Comparison of ENCODE assay signal across 9 mouse cellular contexts in genomic region chr4:140929745-140930144, GRCm38 (mm10). TPM values are rescaled to one million over a fixed set of nuclear protein-coding genes. Genes with fewer than 3 reads are reported as not detected.
A peak's percentile ranks its signal among the peaks of the same experiment; 100 is the strongest.
DNase-seq lines count a peak whose midpoint lies in the region; ATAC-seq lines count a peak whose summit lies in the region.
"Had no signal": no experiment of that assay in that cellular context is flagged by ENCODE, and none has a peak within 500 bp of the region (broad histone marks: within the 10 kb centered on the region; RNA-seq: fewer than 3 reads in every experiment).

No protein-coding gene starts in this region.

- peak; percentile 48; the same call in 1 of the 2 replicates for ATAC-seq in intestine, embryonic 15.5 days
- no peak; the same call in 1 of the 2 replicates for ATAC-seq in intestine, embryonic 16.5 days

- 55% methylated on average over 8 of the region's 8 CpGs for WGBS in intestine, embryonic 15.5 days
- WGBS in intestine, embryonic 16.5 days = 61% methylated on average over 8 of the region's 8 CpGs

- H3K4me1 ChIP-seq in intestine, embryonic 15.5 days (replicated peaks) = peaks cover 10% of the 10 kb centered on the region; the same call in 1 of the 2 replicates
- H3K4me1 ChIP-seq in intestine, embryonic 16.5 days (ENCODE audit: control insufficient read depth, insufficient read depth, low read length) = 0 out of 2 replicates have a peak, but pooled peaks cover 4% of the 10 kb centered on the region

- DNase-seq in frontal cortex, postnatal 10 days (ENCODE audit: low spot score in 2 of 2) = peak; percentile 35 to 65
- DNase-seq in left cerebral cortex, adult 8-10 months (ENCODE audit: low spot score in 2 of 2) = peak; percentile 32 to 86
- DNase-seq in right cerebral cortex, postnatal 4 days = peak; percentile 25
- no peak for DNase-seq in thymus, postnatal 0 days (ENCODE audit: low spot score)
- no peak for DNase-seq in heart, adult 11 months
- DNase-seq: kidney, postnatal 36 days had no signal

- H3K4me2 ChIP-seq in intestine, embryonic 15.5 days (replicated peaks) = no peak overlapping the region
- no peak overlapping the region for H3K4me2 ChIP-seq in intestine, embryonic 16.5 days (ENCODE audit: low read depth, low read length)

- no peaks in the 10 kb centered on the region for H3K9me3 ChIP-seq in intestine, embryonic 15.5 days
- H3K9me3 ChIP-seq in intestine, embryonic 16.5 days (ENCODE audit: control insufficient read depth, low read length) = no peaks in the 10 kb centered on the region
- H3K9me3 ChIP-seq: G1E had no signal

- H3K4me3 ChIP-seq in intestine, embryonic 15.5 days (replicated peaks) = no peak overlapping the region
- H3K4me3 ChIP-seq in intestine, embryonic 16.5 days (ENCODE audit: low read length) = no peak overlapping the region

- no peak overlapping the region for H3K27ac ChIP-seq in intestine, embryonic 15.5 days
- H3K27ac ChIP-seq in intestine, embryonic 16.5 days (ENCODE audit: low read length) = no peak overlapping the region

- H3K27me3 ChIP-seq in intestine, embryonic 15.5 days (replicated peaks) = no peaks in the 10 kb centered on the region
- H3K27me3 ChIP-seq in intestine, embryonic 16.5 days (replicated peaks; ENCODE audit: control insufficient read depth, insufficient read depth, low read length) = no peaks in the 10 kb centered on the region

- no peaks in the 10 kb centered on the region for H3K36me3 ChIP-seq in intestine, embryonic 15.5 days
- H3K36me3 ChIP-seq in intestine, embryonic 16.5 days (ENCODE audit: control insufficient read depth, insufficient read depth, low read length) = no peaks in the 10 kb centered on the region
- H3K36me3 ChIP-seq: G1E had no signal

- H3K9ac ChIP-seq in intestine, embryonic 15.5 days = no peak overlapping the region
- H3K9ac ChIP-seq in intestine, embryonic 16.5 days (ENCODE audit: low read depth, low read length) = no peak overlapping the region

RNA-seq across cellular contexts. Expression of gene Padi2, which starts 23.6 kb away (rescaled TPM):
- 3.1 and 3.8 TPM in 2 replicates for polyA plus RNA-seq in intestine, embryonic 15.5 days (2015; fragmentation: Nextera tagmentation; extraction: Ambion mirVana)
- 3.0 and 3.5 TPM in 2 replicates for polyA plus RNA-seq in intestine, embryonic 16.5 days (2015; fragmentation: Nextera tagmentation; extraction: Ambion mirVana)
- 10 to 100 TPM; 18.8 to 23.9 (median 23.5) TPM for total RNA-seq in left cerebral cortex, adult 8-10 months (2022)
- polyA plus RNA-seq in thymus, postnatal 0 days (2015; fragmentation: Nextera tagmentation; extraction: Ambion mirVana) = 13.6 and 14.8 TPM in 2 replicates

RNA-seq across cellular contexts. Expression of gene Sdhb, which starts 31.3 kb away (rescaled TPM):
- 539 and 577 TPM in 2 replicates for polyA plus RNA-seq in intestine, embryonic 15.5 days (2015; fragmentation: Nextera tagmentation; extraction: Ambion mirVana)
- 671 and 689 TPM in 2 replicates for polyA plus RNA-seq in intestine, embryonic 16.5 days (2015; fragmentation: Nextera tagmentation; extraction: Ambion mirVana)
- 100 to 1,000 TPM; 186 to 203 (median 195) TPM for total RNA-seq in left cerebral cortex, adult 8-10 months (2022)
- polyA plus RNA-seq in thymus, postnatal 0 days (2015; fragmentation: Nextera tagmentation; extraction: Ambion mirVana) = 434 and 468 TPM in 2 replicates

RNA-seq across cellular contexts. Expression of gene Atp13a2, which starts 56.9 kb away (rescaled TPM):
- 29.8 and 35.7 TPM in 2 replicates for polyA plus RNA-seq in intestine, embryonic 15.5 days (2015; fragmentation: Nextera tagmentation; extraction: Ambion mirVana)
- polyA plus RNA-seq in intestine, embryonic 16.5 days (2015; fragmentation: Nextera tagmentation; extraction: Ambion mirVana) = 29.3 and 31.5 TPM in 2 replicates
- total RNA-seq in left cerebral cortex, adult 8-10 months (2022) = 100 to 1,000 TPM; 141 to 156 (median 150) TPM
- 39.0 and 41.8 TPM in 2 replicates for polyA plus RNA-seq in thymus, postnatal 0 days (2015; fragmentation: Nextera tagmentation; extraction: Ambion mirVana)

Comparison
In these comparisons a context has a peak if more than half of its experiments do, and no peak if none do; other contexts are left out.
1. DNase-seq: peak in frontal cortex, postnatal 10 days (2 of 2), left cerebral cortex, adult 8-10 months (2 of 2) and right cerebral cortex, postnatal 4 days (single experiment); none in thymus, postnatal 0 days (single experiment) and heart, adult 11 months (single experiment).